Mouse (Mus musculus): ENCODE data around the gene Fam171b. TPM values are rescaled to one million over a fixed set of nuclear protein-coding genes. Genes with fewer than 3 reads are reported as not detected.

Gene Fam171b
- polyA plus RNA-seq (2011; ENCODE audit: insufficient read depth, insufficient read length, low read depth, missing spikeins) = 2.5 and 2.7 TPM in 2 replicates

GRCm38 (mm10) chr2:83812483-83813272 lies at the start of gene Fam171b:
Gene Fam171b (plus strand): TSS chr2:83812636.
- Histone ChIP-seq H3K9me3 (replicated peaks; ENCODE audit: control insufficient read depth, insufficient read depth, low read length, poor library complexity, severe bottlenecking) (no peaks in the 10 kb centered on the region), H3K36me3 (ENCODE audit: control insufficient read depth, insufficient read depth, low read length, poor library complexity, severe bottlenecking) (no peaks in the 10 kb centered on the region), H3K9ac (ENCODE audit: low read depth, poor library complexity, severe bottlenecking) (peak within 1 kb of the TSS; percentile 10), H3K27me3 (ENCODE audit: control insufficient read depth, insufficient read depth, low read length, poor library complexity, severe bottlenecking) (no peaks in the 10 kb centered on the region; the same call in 1 of the 2 replicates), H3K4me1 (ENCODE audit: control insufficient read depth, insufficient read depth, low read length) (no peaks in the 10 kb centered on the region), H3K4me3 (ENCODE audit: low read depth, low read length) (peak within 1 kb of the TSS; percentile 64), H3K27ac (ENCODE audit: insufficient read depth, low read length) (no peak within 1 kb of the TSS)
- TF ChIP-seq CTCF (IDR thresholded peaks at IDR 0.05; ENCODE audit: low read depth, low read length) = no peak
- TF ChIP-seq EP300 (IDR thresholded peaks at IDR 0.05; ENCODE audit: insufficient read depth, low read depth, low read length) = no peak
- no peak for TF ChIP-seq POLR2A (IDR thresholded peaks at IDR 0.05; ENCODE audit: insufficient read depth, low read length)

DNA sequence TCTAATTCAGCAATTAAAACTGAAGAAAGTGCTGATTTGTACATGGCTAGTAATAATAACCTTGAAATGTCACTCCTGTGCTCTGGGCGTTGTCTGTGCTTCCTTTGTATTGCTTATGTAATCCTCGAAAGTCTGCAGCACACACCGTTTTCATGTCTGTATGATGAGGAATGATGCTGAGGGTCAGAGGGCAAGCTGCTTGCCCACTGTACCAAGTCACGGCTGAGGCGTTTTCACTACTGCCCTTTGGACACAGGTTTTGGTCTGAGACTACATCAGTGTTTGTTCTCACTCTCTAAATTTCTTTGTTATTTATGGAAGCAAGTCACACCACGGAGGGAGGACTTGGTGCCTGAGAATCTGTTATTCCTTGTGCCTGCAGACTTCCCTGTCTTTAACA lies 46.4 kb upstream of the Fam171b start:
- Histone ChIP-seq H3K27ac (ENCODE audit: insufficient read depth, low read length) (no peak overlapping the region), H3K27me3 (ENCODE audit: control insufficient read depth, insufficient read depth, low read length, poor library complexity, severe bottlenecking) (no peaks in the 10 kb centered on the region), H3K9me3 (replicated peaks; ENCODE audit: control insufficient read depth, insufficient read depth, low read length, poor library complexity, severe bottlenecking) (no peaks in the 10 kb centered on the region), H3K4me3 (ENCODE audit: low read depth, low read length) (no peak overlapping the region), H3K9ac (ENCODE audit: low read depth, poor library complexity, severe bottlenecking) (no peak overlapping the region), H3K36me3 (ENCODE audit: control insufficient read depth, insufficient read depth, low read length, poor library complexity, severe bottlenecking) (peaks cover under 1% of the 10 kb centered on the region), H3K4me1 (ENCODE audit: control insufficient read depth, insufficient read depth, low read length) (no peaks in the 10 kb centered on the region)
- TF ChIP-seq EP300 (IDR thresholded peaks at IDR 0.05; ENCODE audit: insufficient read depth, low read depth, low read length) = no peak
- TF ChIP-seq POLR2A (IDR thresholded peaks at IDR 0.05; ENCODE audit: insufficient read depth, low read length) = no peak

- Histone ChIP-seq H3K4me3 (ENCODE audit: low read depth, low read length) (no peak overlapping the region), H3K9me3 (replicated peaks; ENCODE audit: control insufficient read depth, insufficient read depth, low read length, poor library complexity, severe bottlenecking) (no peaks in the 10 kb centered on the region), H3K36me3 (ENCODE audit: control insufficient read depth, insufficient read depth, low read length, poor library complexity, severe bottlenecking) (peaks cover 3% of the 10 kb centered on the region), H3K9ac (ENCODE audit: low read depth, poor library complexity, severe bottlenecking) (no peak overlapping the region), H3K4me1 (ENCODE audit: control insufficient read depth, insufficient read depth, low read length) (no peaks in the 10 kb centered on the region), H3K27ac (ENCODE audit: insufficient read depth, low read length) (no peak overlapping the region), H3K27me3 (ENCODE audit: control insufficient read depth, insufficient read depth, low read length, poor library complexity, severe bottlenecking) (no peaks in the 10 kb centered on the region)
- TF ChIP-seq POLR2A (IDR thresholded peaks at IDR 0.05; ENCODE audit: insufficient read depth, low read length) = no peak
- TF ChIP-seq CTCF (IDR thresholded peaks at IDR 0.05; ENCODE audit: low read depth, low read length) = no peak
- no peak for TF ChIP-seq EP300 (IDR thresholded peaks at IDR 0.05; ENCODE audit: insufficient read depth, low read depth, low read length)
Measured at GRCm38 (mm10) chr2:83766878-83767277, 45.6 kb upstream of the Fam171b start.

DNA sequence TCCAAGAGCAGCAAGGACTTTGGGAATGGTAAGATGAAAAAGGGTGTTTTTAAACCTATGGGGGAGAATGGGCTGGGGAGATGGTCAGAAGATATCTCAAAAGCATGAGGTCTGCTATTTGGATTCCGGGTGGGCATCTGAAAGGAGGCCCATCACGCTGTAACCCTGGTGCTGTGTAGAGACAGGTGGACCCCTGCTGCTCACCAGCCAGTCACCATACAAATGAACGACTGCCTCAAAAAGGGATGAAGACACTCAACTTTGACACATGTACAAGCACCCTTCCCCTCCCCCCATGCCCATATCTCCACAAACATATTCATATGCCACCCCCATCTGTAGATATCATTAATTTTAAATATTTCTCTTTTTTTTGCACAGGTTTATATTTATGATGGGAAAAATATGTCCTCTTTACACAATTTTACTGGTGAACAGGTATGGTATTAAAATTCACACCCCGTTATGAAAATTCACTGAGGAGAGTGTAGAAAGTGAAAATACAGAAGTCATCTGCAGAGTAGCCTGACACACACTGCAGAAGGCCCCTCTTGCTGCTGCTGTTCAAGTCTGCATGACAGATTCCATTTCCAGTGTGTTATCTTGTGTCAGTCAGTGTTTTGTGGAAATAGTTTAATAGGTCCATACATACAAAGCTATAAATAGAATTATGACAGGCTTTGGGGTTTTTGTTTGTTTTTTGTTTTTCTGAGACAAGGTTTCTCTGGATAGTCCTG lies 44.0 kb upstream of the Fam171b start:
- Histone ChIP-seq H3K27me3 (ENCODE audit: control insufficient read depth, insufficient read depth, low read length, poor library complexity, severe bottlenecking) (no peaks in the 10 kb centered on the region), H3K4me1 (ENCODE audit: control insufficient read depth, insufficient read depth, low read length) (no peaks in the 10 kb centered on the region), H3K9me3 (replicated peaks; ENCODE audit: control insufficient read depth, insufficient read depth, low read length, poor library complexity, severe bottlenecking) (no peaks in the 10 kb centered on the region), H3K9ac (ENCODE audit: low read depth, poor library complexity, severe bottlenecking) (no peak overlapping the region), H3K4me3 (ENCODE audit: low read depth, low read length) (no peak overlapping the region), H3K27ac (ENCODE audit: insufficient read depth, low read length) (no peak overlapping the region), H3K36me3 (ENCODE audit: control insufficient read depth, insufficient read depth, low read length, poor library complexity, severe bottlenecking) (peaks cover 5% of the 10 kb centered on the region)
- TF ChIP-seq CTCF (IDR thresholded peaks at IDR 0.05; ENCODE audit: low read depth, low read length) (no peak), POLR2A (IDR thresholded peaks at IDR 0.05; ENCODE audit: insufficient read depth, low read length) (no peak), EP300 (IDR thresholded peaks at IDR 0.05; ENCODE audit: insufficient read depth, low read depth, low read length) (no peak)

- no peak overlapping the region for H3K27ac ChIP-seq (ENCODE audit: insufficient read depth, low read length)
- H3K9ac ChIP-seq (ENCODE audit: low read depth, poor library complexity, severe bottlenecking) = no peak overlapping the region
- H3K4me1 ChIP-seq (ENCODE audit: control insufficient read depth, insufficient read depth, low read length) = no peaks in the 10 kb centered on the region
- H3K36me3 ChIP-seq (ENCODE audit: control insufficient read depth, insufficient read depth, low read length, poor library complexity, severe bottlenecking) = peaks cover 5% of the 10 kb centered on the region
- no peak overlapping the region for H3K4me3 ChIP-seq (ENCODE audit: low read depth, low read length)
- no peaks in the 10 kb centered on the region for H3K9me3 ChIP-seq (replicated peaks; ENCODE audit: control insufficient read depth, insufficient read depth, low read length, poor library complexity, severe bottlenecking)
- H3K27me3 ChIP-seq (ENCODE audit: control insufficient read depth, insufficient read depth, low read length, poor library complexity, severe bottlenecking) = no peaks in the 10 kb centered on the region
- peak; percentile 73 for TF ChIP-seq CTCF (IDR thresholded peaks at IDR 0.05; ENCODE audit: low read depth, low read length)
- TF ChIP-seq POLR2A (IDR thresholded peaks at IDR 0.05; ENCODE audit: insufficient read depth, low read length) = no peak
Measured at GRCm38 (mm10) chr2:83771155-83771812, 41.2 kb upstream of the Fam171b start.

Measured in ES-Bruce4 (cell line).